Mouse (Mus musculus) testis, postnatal 14 days (tissue): ENCODE results near the gene Tmem39a.

Source experiments
- DNase-seq: peaks from one replicate; pipeline ENCODE4 v3.0.0; 2021; ENCODE audit warnings: low spot score

Gene Tmem39a

GRCm38 (mm10) chr16:38591506-38591905 lies 33.0 kb downstream of the Tmem39a start:
- no peak for DNase-seq

DNA sequence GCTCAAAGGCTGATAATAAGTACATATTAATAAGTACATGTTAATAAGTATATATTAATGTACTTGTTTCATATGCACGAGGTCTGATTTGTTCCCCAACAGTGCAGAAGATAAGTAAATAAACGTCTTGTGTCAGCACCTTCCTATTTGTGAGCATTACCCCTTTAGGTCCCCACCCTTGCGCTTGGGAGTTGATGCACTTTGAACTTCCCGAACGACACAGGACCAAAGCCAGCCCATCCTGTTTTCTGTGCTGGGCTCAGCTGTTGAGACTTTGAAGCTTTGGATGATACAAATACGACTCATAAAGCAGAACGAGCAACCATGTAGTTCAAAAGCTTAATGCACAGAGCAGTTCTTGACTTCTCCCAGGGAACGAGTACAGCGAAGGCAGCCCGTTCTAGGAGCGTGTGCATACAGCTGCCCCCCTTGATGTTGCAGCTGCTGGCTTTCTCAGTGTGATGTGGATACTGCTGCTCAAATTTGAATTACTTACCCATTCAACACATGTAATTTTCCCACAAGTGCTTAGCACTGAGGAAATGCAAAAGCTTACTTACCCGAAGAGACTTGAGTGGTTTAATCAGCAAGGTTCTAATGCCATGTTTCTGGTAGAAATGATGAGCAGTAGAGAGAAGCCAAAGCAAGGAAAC lies 33.7 kb downstream of the Tmem39a start:
- no peak for DNase-seq

- no peak for DNase-seq
Observed at GRCm38 (mm10) chr16:38592946-38593345, 34.4 kb downstream of the Tmem39a start.

GRCm38 (mm10) chr16:38594435-38594834 lies 35.9 kb downstream of the Tmem39a start:
- DNase-seq = no peak

DNA sequence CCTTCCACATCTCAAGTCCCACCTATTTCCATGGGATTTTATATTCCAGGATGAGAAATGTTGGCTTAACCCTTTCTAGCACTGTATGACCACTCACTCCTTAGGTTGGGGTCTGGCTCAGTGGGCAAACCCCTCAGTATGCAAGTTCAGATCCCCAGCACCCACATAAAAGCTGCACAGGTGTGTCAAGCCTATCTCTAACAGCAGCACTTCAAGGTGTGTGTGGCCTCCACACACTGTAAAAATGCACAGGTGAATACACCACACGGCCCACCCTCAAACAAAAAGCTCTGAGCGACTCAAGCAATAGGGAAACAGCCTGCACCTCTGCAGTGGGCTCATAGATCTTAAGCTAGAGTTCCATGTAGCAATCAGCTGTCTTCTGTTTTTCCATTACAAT lies 37.6 kb downstream of the Tmem39a start:
- DNase-seq = no peak

DNA sequence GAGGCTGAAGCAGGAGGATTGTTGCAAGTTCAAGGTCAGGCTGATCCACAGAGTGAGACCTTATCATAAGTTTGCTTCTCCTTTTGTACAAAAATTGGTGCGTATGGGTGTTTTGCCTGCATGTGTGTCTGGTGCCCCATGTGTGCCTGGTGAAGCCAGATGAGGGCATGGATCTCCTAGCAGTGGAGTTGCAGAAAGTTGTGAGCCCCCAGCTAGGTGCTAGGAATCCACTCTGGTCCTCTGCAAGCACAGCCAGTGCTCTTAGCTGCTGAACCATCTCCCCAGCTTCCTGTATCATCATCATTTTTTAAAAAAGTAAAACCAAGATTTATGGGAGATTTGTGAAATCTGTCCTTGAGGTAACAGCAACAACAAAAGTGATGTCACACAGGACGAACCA lies 38.2 kb downstream of the Tmem39a start:
- no peak for DNase-seq

DNA sequence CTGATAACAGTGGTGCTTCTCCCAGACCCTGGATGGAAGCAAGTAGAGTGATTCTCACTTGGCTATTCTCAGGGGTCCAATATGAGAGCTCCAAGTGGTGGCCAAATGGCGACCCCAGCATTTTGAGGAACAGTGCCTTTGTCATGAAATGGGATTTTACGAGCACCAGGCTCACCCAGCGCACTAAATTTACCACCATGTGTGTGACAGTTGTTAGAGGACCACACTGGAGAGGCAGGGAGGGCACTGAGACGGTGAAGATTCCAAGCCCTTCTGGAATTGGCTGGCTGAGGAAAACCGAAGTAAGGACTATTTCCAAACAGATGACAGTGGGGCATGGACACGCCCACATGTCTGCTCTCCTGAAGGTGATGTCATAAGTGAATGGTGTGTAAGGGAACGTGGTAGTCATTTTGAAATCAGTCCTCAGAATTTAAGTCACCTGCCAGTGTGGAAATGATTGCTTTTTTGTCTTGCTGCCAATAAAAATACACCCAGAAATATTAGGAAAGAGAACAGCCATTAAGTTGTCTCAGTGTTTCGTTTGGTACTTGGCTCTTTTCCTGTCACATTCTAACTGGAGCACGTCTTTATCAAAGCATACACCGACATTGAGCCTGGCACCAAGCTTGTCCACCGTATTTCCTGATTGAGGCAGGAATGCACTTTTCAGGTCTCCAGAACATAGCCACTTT lies 40.6 kb downstream of the Tmem39a start:
- no peak for DNase-seq

- DNase-seq = peak; percentile 39
Observed at GRCm38 (mm10) chr16:38602989-38603804, 44.7 kb downstream of the Tmem39a start.

DNA sequence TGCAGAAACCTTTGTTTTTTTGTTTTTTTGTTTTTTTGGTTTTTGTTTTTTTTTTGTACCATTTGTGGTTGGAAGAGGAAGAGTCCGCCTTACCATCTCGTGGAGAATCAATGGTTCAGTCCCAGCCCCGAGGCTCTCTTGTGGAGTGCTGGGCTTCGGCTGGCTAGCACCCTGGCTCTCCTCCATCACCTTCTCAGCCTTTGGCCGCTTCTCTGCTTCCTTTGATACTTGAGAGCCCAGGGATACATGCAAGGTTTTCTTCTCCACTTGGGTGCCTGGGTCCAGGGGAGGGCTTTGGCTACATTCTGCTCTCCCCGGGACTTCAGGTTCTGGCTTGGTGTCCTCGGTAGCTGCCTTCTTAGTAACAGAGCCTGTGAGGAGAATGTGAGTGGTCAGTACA lies 48.0 kb downstream of the Tmem39a start:
- DNase-seq = no peak

DNA sequence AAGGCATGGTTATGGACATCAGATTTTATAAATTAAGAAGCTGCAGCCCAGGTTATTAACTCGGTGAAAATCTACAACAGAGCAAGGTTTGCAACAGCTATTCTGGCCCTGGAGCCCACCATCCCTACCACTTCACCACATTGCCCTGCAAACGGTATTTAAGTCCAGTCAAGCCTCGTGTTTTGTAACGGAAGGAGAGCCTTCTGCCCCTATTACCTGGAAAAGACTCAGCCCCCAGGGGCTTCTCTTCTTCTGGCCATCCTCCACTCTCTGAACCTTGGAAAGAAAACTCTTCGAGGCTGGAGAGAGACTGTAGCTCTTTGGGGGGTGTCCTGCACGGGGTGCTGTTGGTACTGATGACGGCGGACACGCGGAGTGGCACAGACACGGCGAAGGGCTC lies 50.2 kb downstream of the Tmem39a start:
- no peak for DNase-seq

- no peak for DNase-seq
Observed at GRCm38 (mm10) chr16:38609092-38609491, 50.6 kb downstream of the Tmem39a start.

DNA sequence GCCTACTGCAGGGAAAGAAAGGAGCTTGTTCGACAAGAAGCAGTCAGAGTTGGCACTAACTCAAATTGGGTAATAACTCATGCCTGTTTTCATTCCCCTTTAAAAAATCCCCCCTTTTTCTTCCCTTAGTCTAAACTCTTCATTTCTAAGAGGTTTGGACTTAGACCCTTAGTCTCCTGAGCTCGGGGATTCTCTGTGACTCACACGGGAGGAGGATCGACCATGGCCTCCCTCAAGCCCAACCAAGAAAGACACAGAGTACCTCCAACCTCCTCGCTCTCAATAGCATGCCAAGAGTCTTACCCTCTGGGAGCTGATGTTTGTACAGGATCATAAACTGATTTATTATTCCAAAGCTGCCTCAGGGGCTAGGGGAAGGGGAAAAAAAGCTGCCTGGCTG lies 54.1 kb downstream of the Tmem39a start:
- no peak for DNase-seq

DNA sequence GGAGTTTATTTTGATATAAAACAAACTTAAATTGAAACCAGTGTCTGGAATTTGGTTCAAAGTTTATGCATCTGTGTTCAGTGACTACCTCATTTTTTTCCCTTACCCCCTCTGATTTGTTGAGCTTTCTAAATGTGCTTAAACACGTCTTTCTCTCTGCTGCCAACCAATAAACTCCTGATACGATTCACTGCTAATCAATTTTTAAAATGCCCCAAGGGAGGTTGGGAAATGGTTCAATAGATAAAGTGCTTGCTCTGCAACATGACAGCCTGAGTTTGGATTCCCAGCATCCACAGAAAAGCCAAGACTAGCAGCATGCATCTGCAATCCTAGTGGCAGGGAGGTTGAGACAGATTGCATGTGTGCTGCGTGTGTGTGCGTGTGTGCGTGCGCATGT lies 55.1 kb downstream of the Tmem39a start:
- no peak for DNase-seq

GRCm38 (mm10) chr16:38617977-38618376 lies 59.5 kb downstream of the Tmem39a start:
- no peak for DNase-seq

DNA sequence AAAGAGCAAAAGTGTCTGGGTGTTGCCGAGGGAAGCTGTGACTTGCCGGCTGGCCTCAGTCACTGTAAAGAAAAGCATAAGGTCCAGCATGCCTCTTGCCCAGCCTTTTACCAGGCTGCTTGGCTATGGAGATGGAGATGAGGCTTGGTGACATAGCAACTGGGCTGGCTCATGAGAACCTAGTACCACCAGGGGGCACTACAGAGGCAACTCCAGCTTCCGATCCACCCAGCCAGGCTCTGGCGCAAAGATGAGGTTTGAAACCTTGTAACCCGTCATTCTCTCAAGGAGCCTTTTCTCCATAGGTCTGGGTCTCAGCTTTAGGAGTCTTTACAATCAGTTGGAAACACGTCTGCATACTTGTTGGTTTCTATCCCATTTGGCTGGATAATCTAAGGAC lies 60.6 kb downstream of the Tmem39a start:
- DNase-seq = peak; percentile 68

DNA sequence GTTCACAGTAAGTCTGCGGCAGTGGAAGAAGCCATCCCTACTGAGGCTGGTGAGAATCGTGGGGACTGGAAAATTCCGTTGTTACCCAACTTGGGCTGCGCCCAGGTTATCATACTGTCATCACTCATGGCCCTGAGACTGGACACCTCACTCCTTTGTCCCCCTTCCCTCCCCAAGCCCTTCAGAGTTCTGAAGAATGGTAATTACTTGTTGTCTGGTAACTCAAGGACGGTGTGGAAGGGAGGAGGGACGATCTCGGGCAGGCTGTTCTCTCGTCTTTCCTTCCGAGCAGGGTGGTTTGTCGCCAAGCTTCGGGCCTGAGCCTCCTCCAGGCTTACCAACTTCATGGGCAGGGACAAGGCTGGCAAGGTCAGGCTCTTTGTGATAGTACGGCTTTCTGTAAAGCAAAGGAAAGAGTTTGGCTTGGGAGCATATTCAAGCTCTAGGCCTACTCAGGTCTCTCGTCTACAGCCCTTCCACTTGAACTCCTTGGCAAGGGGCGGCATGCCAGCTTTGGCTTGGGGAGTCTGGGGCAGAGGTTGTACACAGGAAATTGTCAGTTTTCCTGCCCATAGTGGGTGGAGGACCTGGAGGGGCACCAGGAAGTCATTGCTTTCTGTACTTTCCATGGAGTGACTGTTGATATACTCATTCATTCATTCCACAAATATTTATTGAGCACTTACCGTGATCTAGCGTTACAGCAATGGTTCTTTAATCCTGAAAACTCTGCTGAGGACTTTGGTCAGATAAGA lies 62.4 kb downstream of the Tmem39a start:
- DNase-seq = peak; percentile 67

- DNase-seq = no peak
Observed at GRCm38 (mm10) chr16:38622283-38622682, 63.8 kb downstream of the Tmem39a start.

DNA sequence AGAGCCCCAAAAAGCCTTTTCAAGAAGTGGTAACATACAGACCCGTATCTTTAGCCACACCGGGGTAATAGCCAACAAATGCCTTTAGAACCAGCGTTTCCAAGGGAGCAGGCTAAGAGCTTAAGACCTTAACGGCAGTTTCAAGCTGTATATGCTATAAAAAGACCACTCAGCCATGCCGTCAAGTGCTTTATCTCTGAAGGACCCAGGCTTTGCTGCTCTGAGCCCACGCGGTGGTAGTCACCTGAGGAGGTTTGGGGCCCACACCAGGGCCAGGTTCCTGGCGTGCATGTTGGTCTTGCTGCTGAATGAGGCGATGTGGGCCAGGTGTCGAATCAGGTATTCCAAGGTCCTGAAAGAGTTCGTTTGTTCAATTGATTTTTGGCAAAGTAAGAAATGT lies 65.8 kb downstream of the Tmem39a start:
- DNase-seq = no peak

GRCm38 (mm10) chr16:38625411-38625810 lies 66.9 kb downstream of the Tmem39a start:
- DNase-seq = no peak

- DNase-seq = peak; percentile 81
Observed at GRCm38 (mm10) chr16:38625811-38626369, 67.4 kb downstream of the Tmem39a start.

GRCm38 (mm10) chr16:38632147-38632546 lies 73.6 kb downstream of the Tmem39a start:
- no peak for DNase-seq

DNA sequence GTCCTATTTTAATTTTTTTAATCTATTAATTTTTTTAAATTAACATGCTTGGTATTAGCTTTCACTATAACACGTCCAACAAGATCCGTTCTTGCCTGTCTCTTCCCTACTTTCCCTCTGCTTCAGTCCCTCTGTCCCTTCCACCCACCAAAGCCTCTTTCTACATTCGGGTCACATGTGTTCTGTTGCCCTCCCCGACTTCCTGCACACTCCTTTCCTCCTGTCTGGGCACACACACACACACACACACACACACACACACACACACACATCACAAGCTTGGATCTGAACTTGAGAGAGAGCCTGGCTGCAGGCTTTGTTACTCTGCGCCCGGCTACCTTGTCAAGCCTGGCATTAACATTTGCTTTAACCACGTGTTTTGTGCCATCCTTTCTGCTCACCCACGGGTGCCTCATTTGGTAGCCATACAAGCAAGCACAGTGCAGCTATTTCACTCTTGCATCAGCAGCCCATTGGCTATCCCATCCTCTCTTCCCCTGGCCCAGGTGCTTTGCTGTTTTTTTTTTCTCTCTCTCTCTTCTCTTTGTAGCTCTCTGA lies 77.4 kb downstream of the Tmem39a start:
- no peak for DNase-seq
